Mouse (Mus musculus): ENCODE measurements at regions not wholly inside any gene's neighbourhood (a gene's known extent, or its start where the extent isn't known, plus 50 kb on each side); places are given as distances from the start of the nearest gene placed in this dataset.

DNA sequence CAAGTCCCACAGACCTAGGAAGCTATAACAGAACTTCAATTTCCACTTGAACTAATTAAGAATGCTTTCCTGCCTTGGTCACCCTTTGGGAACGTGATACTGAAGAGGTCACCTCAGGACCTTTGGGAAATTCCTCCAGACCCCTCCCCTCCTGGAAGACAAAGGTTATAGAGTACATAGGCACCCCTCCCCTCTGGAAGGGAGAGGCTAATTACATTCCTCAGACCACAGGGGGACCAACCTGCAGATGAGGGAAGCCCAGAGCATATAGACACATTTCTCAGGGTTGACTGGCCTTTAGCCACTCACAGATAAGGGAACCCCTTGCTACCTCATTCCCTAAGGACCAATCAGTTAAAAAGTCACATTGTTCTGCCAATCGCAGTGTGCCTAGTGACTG lies 301.5 kb downstream of the Atp23 start:
- TF ChIP-seq CTCF (IDR thresholded peaks at IDR 0.05; ENCODE audit: extremely low read depth, insufficient read length, insufficient replicate concordance, low read depth, low read length) (no peak), POLR2A (IDR thresholded peaks at IDR 0.05; ENCODE audit: low read depth, low read length) (no peak)
- Histone ChIP-seq H3K36me3 (ENCODE audit: control insufficient read depth, insufficient read depth, low read length) (no peaks in the 10 kb centered on the region), H3K27ac (ENCODE audit: insufficient read depth, low read depth, low read length) (no peak overlapping the region), H3K4me3 (ENCODE audit: low read depth, low read length) (no peak overlapping the region), H3K4me1 (ENCODE audit: control insufficient read depth, insufficient read depth, insufficient read length, low read length) (no peaks in the 10 kb centered on the region), H3K27me3 (ENCODE audit: control insufficient read depth, insufficient read depth, low read length) (no peaks in the 10 kb centered on the region)
- WGBS: 77% methylated on average over 2 of the region's 2 CpGs

DNA sequence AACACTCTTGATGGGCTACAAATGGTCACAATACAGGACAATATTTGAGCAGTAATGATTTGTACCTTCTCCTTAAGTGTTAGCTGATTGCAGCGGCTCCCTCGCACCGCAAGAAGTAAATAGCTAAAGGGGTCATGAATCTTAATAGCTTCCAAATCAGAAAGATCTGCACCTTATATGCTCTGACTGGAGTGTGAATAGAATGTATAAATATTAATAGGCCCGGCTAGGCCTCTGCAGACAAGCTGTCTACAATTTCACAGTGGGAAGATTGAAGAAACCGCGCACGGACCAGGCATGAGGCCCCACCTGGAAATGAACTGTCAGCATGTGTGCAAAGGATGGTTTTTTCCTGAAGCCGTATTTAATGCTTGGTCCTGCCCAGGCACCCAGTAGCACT lies 333.0 kb downstream of the Atp23 start:
- H3K4me1 ChIP-seq (ENCODE audit: control insufficient read depth, insufficient read depth, insufficient read length, low read length): no peaks in the 10 kb centered on the region
- 90% methylated on average over 8 of the region's 8 CpGs for WGBS
- H3K27ac ChIP-seq (ENCODE audit: insufficient read depth, low read depth, low read length): no peak overlapping the region
- H3K27me3 ChIP-seq (ENCODE audit: control insufficient read depth, insufficient read depth, low read length): no peaks in the 10 kb centered on the region
- H3K36me3 ChIP-seq (ENCODE audit: control insufficient read depth, insufficient read depth, low read length): no peaks in the 10 kb centered on the region
- H3K4me3 ChIP-seq (ENCODE audit: low read depth, low read length): no peak overlapping the region
- no peak for TF ChIP-seq POLR2A (IDR thresholded peaks at IDR 0.05; ENCODE audit: low read depth, low read length)
- no peak for TF ChIP-seq CTCF (IDR thresholded peaks at IDR 0.05; ENCODE audit: extremely low read depth, insufficient read length, insufficient replicate concordance, low read depth, low read length)

DNA sequence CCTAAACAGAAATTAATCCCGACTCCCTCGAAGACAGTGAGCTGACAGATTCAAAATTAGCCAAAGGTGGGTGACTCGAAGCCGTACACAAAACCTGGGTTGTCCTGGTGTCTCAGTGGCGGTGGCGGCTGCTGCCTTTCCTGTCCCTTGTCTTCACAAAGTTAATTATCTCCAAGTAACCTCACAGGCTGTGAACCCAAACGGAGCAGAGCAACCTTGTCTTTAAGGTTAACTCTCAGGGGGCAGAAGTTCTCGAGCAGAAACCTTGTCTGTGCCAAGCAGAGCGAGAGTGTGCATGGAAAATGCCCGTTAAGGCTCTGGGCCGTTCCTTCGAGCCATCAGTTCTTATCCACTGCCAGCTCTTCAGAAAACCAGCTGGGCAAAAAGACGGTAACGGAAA lies 335.8 kb downstream of the Atp23 start:
- H3K4me1 ChIP-seq (ENCODE audit: control insufficient read depth, insufficient read depth, insufficient read length, low read length): no peaks in the 10 kb centered on the region
- H3K36me3 ChIP-seq (ENCODE audit: control insufficient read depth, insufficient read depth, low read length): no peaks in the 10 kb centered on the region
- H3K27ac ChIP-seq (ENCODE audit: insufficient read depth, low read depth, low read length): no peak overlapping the region
- no peaks in the 10 kb centered on the region for H3K27me3 ChIP-seq (ENCODE audit: control insufficient read depth, insufficient read depth, low read length)
- TF ChIP-seq CTCF (IDR thresholded peaks at IDR 0.05; ENCODE audit: extremely low read depth, insufficient read length, insufficient replicate concordance, low read depth, low read length): no peak
- TF ChIP-seq POLR2A (IDR thresholded peaks at IDR 0.05; ENCODE audit: low read depth, low read length): no peak
- WGBS: 72% methylated on average over 14 of the region's 14 CpGs
- H3K4me3 ChIP-seq (ENCODE audit: low read depth, low read length): no peak overlapping the region

DNA sequence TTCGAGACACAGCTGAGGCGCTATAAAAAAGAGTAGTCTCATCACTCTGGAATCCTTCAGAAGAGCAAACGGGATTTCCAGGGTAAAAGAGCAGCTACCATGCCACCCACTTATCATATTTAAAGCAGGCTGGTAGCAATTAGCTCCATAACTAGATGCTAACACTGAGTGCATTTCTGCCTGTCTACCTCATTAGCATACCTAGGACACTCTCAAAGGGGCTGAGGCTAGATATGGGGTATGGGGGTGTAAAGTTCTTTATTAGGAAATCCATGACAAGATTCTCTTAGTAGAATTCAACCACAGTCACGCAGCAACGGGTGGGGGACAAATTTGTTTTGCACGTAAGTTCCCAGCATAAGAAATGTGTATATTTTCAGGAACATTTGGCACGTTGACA lies 346.1 kb downstream of the Atp23 start:
- WGBS: 80% methylated on average over 7 of the region's 7 CpGs
- Histone ChIP-seq H3K4me1 (ENCODE audit: control insufficient read depth, insufficient read depth, insufficient read length, low read length) (no peaks in the 10 kb centered on the region), H3K27me3 (ENCODE audit: control insufficient read depth, insufficient read depth, low read length) (no peaks in the 10 kb centered on the region)

DNA sequence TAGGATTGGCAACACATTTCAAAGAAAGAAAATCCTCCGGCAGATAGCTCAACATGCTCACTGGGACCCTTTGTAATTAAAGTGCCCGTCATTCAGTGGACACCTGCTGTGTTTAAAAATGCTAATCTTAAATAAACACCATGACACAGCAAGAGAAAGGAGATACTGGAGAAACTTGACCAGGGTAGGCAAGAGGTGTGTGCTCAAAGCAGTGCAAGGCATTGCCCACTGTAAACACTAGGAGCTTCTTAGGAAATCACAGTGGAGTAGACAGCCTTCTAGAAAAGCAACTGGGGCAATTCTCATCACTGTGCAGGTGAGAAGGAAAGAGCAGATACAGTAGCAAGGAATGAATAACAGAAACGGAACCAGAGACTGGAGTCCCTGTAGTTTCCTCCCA lies 369.2 kb downstream of the Atp23 start:
- 44% methylated on average over 3 of the region's 3 CpGs for WGBS

More for the DNA sequence above, 346.1 kb downstream of the Atp23 start:
- H3K4me3 ChIP-seq (ENCODE audit: low read depth, low read length): no peak overlapping the region
- H3K36me3 ChIP-seq (ENCODE audit: control insufficient read depth, insufficient read depth, low read length): no peaks in the 10 kb centered on the region
- no peak for TF ChIP-seq POLR2A (IDR thresholded peaks at IDR 0.05; ENCODE audit: low read depth, low read length)
- no peak for TF ChIP-seq CTCF (IDR thresholded peaks at IDR 0.05; ENCODE audit: extremely low read depth, insufficient read length, insufficient replicate concordance, low read depth, low read length)
- no peak overlapping the region for H3K27ac ChIP-seq (ENCODE audit: insufficient read depth, low read depth, low read length)

DNA sequence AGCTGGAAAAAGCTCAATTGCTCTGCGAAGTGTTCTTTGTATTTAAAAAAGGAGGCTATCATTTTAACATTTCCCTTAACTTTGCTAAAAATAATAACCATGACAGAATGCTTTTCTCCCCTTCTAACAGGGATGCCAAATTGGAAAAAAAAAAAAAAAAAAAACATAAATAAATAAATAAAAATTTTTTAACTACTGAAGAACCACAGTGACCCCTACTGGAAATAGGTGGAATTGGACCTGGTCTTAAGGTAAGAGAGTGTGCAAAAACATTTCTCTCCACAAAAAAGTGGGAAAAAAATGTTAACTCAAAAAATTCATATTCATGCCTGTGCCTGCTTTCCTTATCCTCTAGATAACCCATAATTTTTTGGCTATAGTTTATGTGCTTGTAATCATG lies 369.8 kb downstream of the Atp23 start:
- Histone ChIP-seq H3K4me1 (ENCODE audit: control insufficient read depth, insufficient read depth, insufficient read length, low read length) (no peaks in the 10 kb centered on the region), H3K36me3 (ENCODE audit: control insufficient read depth, insufficient read depth, low read length) (no peaks in the 10 kb centered on the region), H3K27me3 (ENCODE audit: control insufficient read depth, insufficient read depth, low read length) (no peaks in the 10 kb centered on the region), H3K4me3 (ENCODE audit: low read depth, low read length) (no peak overlapping the region), H3K27ac (ENCODE audit: insufficient read depth, low read depth, low read length) (no peak overlapping the region)
- TF ChIP-seq POLR2A (IDR thresholded peaks at IDR 0.05; ENCODE audit: low read depth, low read length) (no peak), CTCF (IDR thresholded peaks at IDR 0.05; ENCODE audit: extremely low read depth, insufficient read length, insufficient replicate concordance, low read depth, low read length) (no peak)
- WGBS: 75% methylated on average over 1 of the region's 1 CpGs

More for the DNA sequence above, 369.2 kb downstream of the Atp23 start:
- Histone ChIP-seq H3K27me3 (ENCODE audit: control insufficient read depth, insufficient read depth, low read length) (no peaks in the 10 kb centered on the region), H3K27ac (ENCODE audit: insufficient read depth, low read depth, low read length) (no peak overlapping the region), H3K36me3 (ENCODE audit: control insufficient read depth, insufficient read depth, low read length) (no peaks in the 10 kb centered on the region), H3K4me1 (ENCODE audit: control insufficient read depth, insufficient read depth, insufficient read length, low read length) (no peaks in the 10 kb centered on the region), H3K4me3 (ENCODE audit: low read depth, low read length) (no peak overlapping the region)
- TF ChIP-seq POLR2A (IDR thresholded peaks at IDR 0.05; ENCODE audit: low read depth, low read length) (no peak), CTCF (IDR thresholded peaks at IDR 0.05; ENCODE audit: extremely low read depth, insufficient read length, insufficient replicate concordance, low read depth, low read length) (no peak)

DNA sequence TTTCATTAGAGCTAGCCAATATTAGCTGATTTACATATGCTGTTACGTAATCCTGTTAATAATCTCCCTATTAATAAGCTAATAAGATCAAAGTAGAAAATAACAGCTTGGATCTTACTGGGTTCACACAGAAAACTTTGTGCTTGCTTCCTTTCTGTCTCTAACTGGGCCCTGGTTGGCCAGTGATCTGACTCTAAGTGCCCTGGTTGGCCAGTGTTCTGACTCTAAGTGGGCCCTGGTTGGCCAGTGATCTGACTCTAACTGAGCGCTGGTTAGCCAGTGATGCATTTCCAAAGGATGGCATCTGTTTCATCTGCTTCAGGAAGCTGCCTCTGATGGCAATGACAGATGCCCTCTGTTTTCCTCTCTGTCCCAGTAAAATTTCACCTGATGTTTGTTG lies 372.4 kb downstream of the Atp23 start:
- Histone ChIP-seq H3K4me1 (ENCODE audit: control insufficient read depth, insufficient read depth, insufficient read length, low read length) (no peaks in the 10 kb centered on the region), H3K4me3 (ENCODE audit: low read depth, low read length) (no peak overlapping the region), H3K27me3 (ENCODE audit: control insufficient read depth, insufficient read depth, low read length) (no peaks in the 10 kb centered on the region), H3K36me3 (ENCODE audit: control insufficient read depth, insufficient read depth, low read length) (no peaks in the 10 kb centered on the region), H3K27ac (ENCODE audit: insufficient read depth, low read depth, low read length) (no peak overlapping the region)
- TF ChIP-seq POLR2A (IDR thresholded peaks at IDR 0.05; ENCODE audit: low read depth, low read length) (no peak), CTCF (IDR thresholded peaks at IDR 0.05; ENCODE audit: extremely low read depth, insufficient read length, insufficient replicate concordance, low read depth, low read length) (no peak)
- WGBS: 94% methylated on average over 2 of the region's 2 CpGs

DNA sequence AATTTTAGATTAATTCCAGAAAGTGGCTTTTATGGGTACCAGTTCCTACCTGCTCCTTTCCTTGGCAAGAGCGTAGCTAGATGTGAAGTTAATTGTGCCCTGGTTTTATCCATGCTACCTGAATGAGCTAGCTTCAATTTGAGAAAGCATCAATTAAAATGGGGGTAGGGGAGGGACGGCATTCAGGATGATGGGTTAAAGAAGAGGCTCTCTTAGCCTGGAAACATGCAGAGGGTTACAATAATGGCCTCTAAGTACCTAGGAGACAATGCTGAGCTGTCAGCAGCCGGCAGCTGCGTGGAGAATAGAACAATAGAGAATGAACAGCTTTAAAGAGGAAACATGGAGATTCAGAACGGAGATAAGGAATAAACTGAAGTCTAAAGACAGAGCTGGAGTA lies 375.0 kb downstream of the Atp23 start:
- 72% methylated on average over 5 of the region's 5 CpGs for WGBS
- no peak overlapping the region for H3K27ac ChIP-seq (ENCODE audit: insufficient read depth, low read depth, low read length)
- TF ChIP-seq POLR2A (IDR thresholded peaks at IDR 0.05; ENCODE audit: low read depth, low read length) (no peak), CTCF (IDR thresholded peaks at IDR 0.05; ENCODE audit: extremely low read depth, insufficient read length, insufficient replicate concordance, low read depth, low read length) (no peak)
- no peak overlapping the region for H3K4me3 ChIP-seq (ENCODE audit: low read depth, low read length)
- H3K27me3 ChIP-seq (ENCODE audit: control insufficient read depth, insufficient read depth, low read length): no peaks in the 10 kb centered on the region
- no peaks in the 10 kb centered on the region for H3K4me1 ChIP-seq (ENCODE audit: control insufficient read depth, insufficient read depth, insufficient read length, low read length)
- no peaks in the 10 kb centered on the region for H3K36me3 ChIP-seq (ENCODE audit: control insufficient read depth, insufficient read depth, low read length)
